Mouse (Mus musculus): ENCODE results near the gene Caprin2. TPM values are rescaled to one million over a fixed set of nuclear protein-coding genes. Genes with fewer than 3 reads are reported as not detected.

Gene Caprin2
- total and polyA plus RNA-seq, 3 experiments, result 5.9 to 6.4 TPM; not detected in 1

GRCm38 (mm10) chr6:148942406-148942805 is 46.4 kb upstream of the Caprin2 start:
- Histone ChIP-seq H3K4me1 (ENCODE audit: control insufficient read depth in 1 of 2, insufficient read depth in 2 of 2, low read length in 2 of 2) (peaks cover 2 to 16% of the 10 kb centered on the region in 2 experiments; a peak in 2 of 4 replicates), H3K4me3 (ENCODE audit: control insufficient read depth in 1 of 2, insufficient read depth in 1 of 2, low read depth in 2 of 2, low read length in 2 of 2) (no peak overlapping the region), H3K36me3 (ENCODE audit: control insufficient read depth in 1 of 2, insufficient read depth in 2 of 2, low read length in 2 of 2) (peaks cover 3 to 35% of the 10 kb centered on the region in 2 experiments; a peak in 3 of 4 replicates), H3K27me3 (ENCODE audit: control insufficient read depth in 1 of 2, insufficient read depth in 2 of 2, low read length in 2 of 2) (no peaks in the 10 kb centered on the region), H3K79me2 (ENCODE audit: control insufficient read depth, insufficient read depth, low read length, poor library complexity) (peaks cover 65% of the 10 kb centered on the region), H3K9me3 (replicated peaks; ENCODE audit: insufficient read depth, low read length) (no peaks in the 10 kb centered on the region), H3K9ac (ENCODE audit: control insufficient read depth, low read depth, low read length, poor library complexity, severe bottlenecking) (no peak overlapping the region), H3K27ac (ENCODE audit: control insufficient read depth, low read depth, low read length) (no peak overlapping the region)
- no peak for DNase-seq (ENCODE audit: low read depth, low spot score)
- TF ChIP-seq ETS1 (IDR thresholded peaks at IDR 0.05; ENCODE audit: low read depth, low read length) (no peak), GABPA (IDR thresholded peaks at IDR 0.05; ENCODE audit: low read depth, low read length) (no peak), RAD21 (IDR thresholded peaks at IDR 0.05; ENCODE audit: low read depth, low read length) (no peak), JUND (IDR thresholded peaks at IDR 0.05; ENCODE audit: low read depth, low read length) (no peak), MAFK (IDR thresholded peaks at IDR 0.05; ENCODE audit: borderline replicate concordance, low read depth, low read length) (no peak), MEF2A (IDR thresholded peaks at IDR 0.05; ENCODE audit: extremely low read depth, insufficient replicate concordance, low read depth, low read length, poor library complexity, severe bottlenecking) (no peak), SMC3 (IDR thresholded peaks at IDR 0.05; ENCODE audit: low read depth, low read length) (no peak), POLR2AphosphoS5 (IDR thresholded peaks at IDR 0.05; ENCODE audit: borderline replicate concordance, low read depth, low read length) (no peak), CHD1 (IDR thresholded peaks at IDR 0.05; ENCODE audit: low read depth, low read length) (no peak), SIN3A (IDR thresholded peaks at IDR 0.05; ENCODE audit: low read length) (no peak), ELF1 (IDR thresholded peaks at IDR 0.05; ENCODE audit: low read depth, low read length) (no peak), USF1 (IDR thresholded peaks at IDR 0.05; ENCODE audit: low read depth, low read length) (no peak), UBTF (IDR thresholded peaks at IDR 0.05; ENCODE audit: borderline replicate concordance, insufficient read depth, low read depth, low read length) (no peak), ZMIZ1 (IDR thresholded peaks at IDR 0.05; ENCODE audit: low read depth, low read length) (no peak), POLR2AphosphoS2 (IDR thresholded peaks at IDR 0.05; ENCODE audit: low read length) (no peak), NRF1 (IDR thresholded peaks at IDR 0.05; ENCODE audit: insufficient read depth, low read depth, low read length, poor library complexity, severe bottlenecking) (no peak), MYC (IDR thresholded peaks at IDR 0.05; ENCODE audit: low read depth, low read length) (no peak), ZC3H11A (IDR thresholded peaks at IDR 0.05; ENCODE audit: low read depth, low read length) (no peak), CHD2 (IDR thresholded peaks at IDR 0.05; ENCODE audit: low read length) (no peak), MAX (IDR thresholded peaks at IDR 0.05; ENCODE audit: low read length) (no peak)

GRCm38 (mm10) chr6:148941880-148942279 is 45.8 kb upstream of the Caprin2 start:
- TF ChIP-seq MYC (IDR thresholded peaks at IDR 0.05; ENCODE audit: low read depth, low read length), result no peak
- no peak for TF ChIP-seq ZMIZ1 (IDR thresholded peaks at IDR 0.05; ENCODE audit: low read depth, low read length)
- TF ChIP-seq KAT2A (conservative IDR thresholded peaks at IDR 0.05; ENCODE audit: low read depth, low read length), result no peak
- no peak for TF ChIP-seq POLR2A (IDR thresholded peaks at IDR 0.05; ENCODE audit: control insufficient read depth in 1 of 2, insufficient read depth in 1 of 2, low read depth in 1 of 2, low read length in 2 of 2, poor library complexity in 1 of 2)
- no peak for TF ChIP-seq MEF2A (IDR thresholded peaks at IDR 0.05; ENCODE audit: extremely low read depth, insufficient replicate concordance, low read depth, low read length, poor library complexity, severe bottlenecking)
- TF ChIP-seq MXI1 (IDR thresholded peaks at IDR 0.05; ENCODE audit: low read depth, low read length), result no peak
- no peak for TF ChIP-seq NRF1 (IDR thresholded peaks at IDR 0.05; ENCODE audit: insufficient read depth, low read depth, low read length, poor library complexity, severe bottlenecking)
- no peak for TF ChIP-seq RAD21 (IDR thresholded peaks at IDR 0.05; ENCODE audit: low read depth, low read length)
- no peak for TF ChIP-seq TBP (IDR thresholded peaks at IDR 0.05; ENCODE audit: low read depth, low read length)
- no peak for TF ChIP-seq GABPA (IDR thresholded peaks at IDR 0.05; ENCODE audit: low read depth, low read length)
- TF ChIP-seq EP300 (IDR thresholded peaks at IDR 0.05; ENCODE audit: low read depth in 1 of 2, low read length in 2 of 2), result no peak
- TF ChIP-seq ZKSCAN1 (IDR thresholded peaks at IDR 0.05; ENCODE audit: low read depth, low read length), result no peak
- no peak for TF ChIP-seq MAZ (IDR thresholded peaks at IDR 0.05; ENCODE audit: low read depth, low read length)
- no peak for TF ChIP-seq MAFK (IDR thresholded peaks at IDR 0.05; ENCODE audit: borderline replicate concordance, low read depth, low read length)
- TF ChIP-seq USF2 (IDR thresholded peaks at IDR 0.05; ENCODE audit: borderline replicate concordance in 1 of 2, insufficient read depth in 1 of 2, low read depth in 1 of 2, low read length in 2 of 2), result no peak
- TF ChIP-seq POLR2AphosphoS2 (IDR thresholded peaks at IDR 0.05; ENCODE audit: low read length), result no peak
- TF ChIP-seq CHD1 (IDR thresholded peaks at IDR 0.05; ENCODE audit: low read depth, low read length), result no peak
- TF ChIP-seq BHLHE40 (IDR thresholded peaks at IDR 0.05; ENCODE audit: borderline replicate concordance, low read depth, low read length), result no peak
- no peaks in the 10 kb centered on the region for H3K9me3 ChIP-seq (replicated peaks; ENCODE audit: insufficient read depth, low read length)
- no peak for DNase-seq (ENCODE audit: low read depth, low spot score)
- H3K79me2 ChIP-seq (ENCODE audit: control insufficient read depth, insufficient read depth, low read length, poor library complexity), result peaks cover 65% of the 10 kb centered on the region
- no peak overlapping the region for H3K4me3 ChIP-seq (ENCODE audit: control insufficient read depth in 1 of 2, insufficient read depth in 1 of 2, low read depth in 2 of 2, low read length in 2 of 2)
- peaks cover 2 to 14% of the 10 kb centered on the region in 2 experiments; a peak in 2 of 4 replicates for H3K4me1 ChIP-seq (ENCODE audit: control insufficient read depth in 1 of 2, insufficient read depth in 2 of 2, low read length in 2 of 2)
- H3K27me3 ChIP-seq (ENCODE audit: control insufficient read depth in 1 of 2, insufficient read depth in 2 of 2, low read length in 2 of 2), result no peaks in the 10 kb centered on the region
- no peak overlapping the region for H3K9ac ChIP-seq (ENCODE audit: control insufficient read depth, low read depth, low read length, poor library complexity, severe bottlenecking)
- H3K36me3 ChIP-seq (ENCODE audit: control insufficient read depth in 1 of 2, insufficient read depth in 2 of 2, low read length in 2 of 2), result peaks cover 3 to 35% of the 10 kb centered on the region in 2 experiments; a peak in 3 of 4 replicates
- H3K27ac ChIP-seq (ENCODE audit: control insufficient read depth, low read depth, low read length), result no peak overlapping the region
